Mouse (Mus musculus) neural tube, embryonic 11.5 days (tissue): ENCODE results near the gene Lipf. TPM values are rescaled to one million over a fixed set of nuclear protein-coding genes. Genes with fewer than 3 reads are reported as not detected.

Source experiments
- ATAC-seq: fragments of 200-750 bp; cut with Nextera tagmentation; 2 replicates; pipeline ENCODE4 v1.8.0; 2017; ENCODE audit warnings: moderate number of reproducible peaks, mild to moderate bottlenecking, moderate TSS enrichment, moderate library complexity; ENCODE audit not compliant: insufficient read depth, low FRiP score, low TSS enrichment
- DNase-seq: peaks from one replicate; pipeline ENCODE4 v3.0.0-alpha.2; 2015; ENCODE audit warnings: low spot score
- H3K27ac ChIP-seq: fragments of 300-500 bp; sonication (generic); 2 replicates; pipeline ENCODE4 v1.5.1; 2014; ENCODE audit warnings: low read depth, mild to moderate bottlenecking, low read length
- H3K27me3 ChIP-seq: fragments of 300-500 bp; sonication (generic); 2 replicates; pipeline ENCODE4 v1.6.1; 2014; ENCODE audit warnings: mild to moderate bottlenecking, low read length, mixed read lengths; ENCODE audit not compliant: control insufficient read depth, insufficient read depth
- H3K36me3 ChIP-seq: fragments of 300-500 bp; sonication (generic); 2 replicates; pipeline ENCODE4 v1.6.1; 2014; ENCODE audit warnings: mild to moderate bottlenecking, low read length, moderate library complexity, mixed read lengths; ENCODE audit not compliant: control insufficient read depth, insufficient read depth
- H3K4me1 ChIP-seq: fragments of 300-500 bp; sonication (generic); 2 replicates; pipeline ENCODE4 v1.6.1; 2014; ENCODE audit warnings: low read length, mixed read lengths; ENCODE audit not compliant: control insufficient read depth, insufficient read depth
- H3K4me2 ChIP-seq: fragments of 300-500 bp; sonication (generic); 2 replicates; pipeline ENCODE4 v1.6.1; 2014; ENCODE audit warnings: low read depth, mild to moderate bottlenecking, moderate library complexity
- H3K4me3 ChIP-seq: fragments of 300-500 bp; sonication (generic); 2 replicates; pipeline ENCODE4 v1.5.1; 2014; ENCODE audit warnings: low read depth, low read length
- H3K9ac ChIP-seq: fragments of 300-500 bp; sonication (generic); 2 replicates; pipeline ENCODE4 v1.6.1; 2014; ENCODE audit warnings: mild to moderate bottlenecking, low read length
- H3K9me3 ChIP-seq: fragments of 300-500 bp; sonication (generic); 2 replicates; pipeline ENCODE4 v1.6.1; 2016; ENCODE audit warnings: low read length; ENCODE audit not compliant: control insufficient read depth
- WGBS: fragments of 180-500 bp; shearing (Covaris S2); extraction: QIAGEN DNeasy Blood & Tissue Kit; methylation state at CpG from one replicate; pipeline ENCODE4 v1.1.7; 2014; 5-methylcytosine and 5-hydroxymethylcytosine counted together
- polyA plus RNA-seq: library from polyadenylated mRNA; unstranded; fragments of >200 nt; fragmentation: Nextera tagmentation; extraction: Ambion mirVana; gene quantifications from 2 replicates; pipeline ENCODE4 v1.2.1, GENCODE M21; 2014

Gene Lipf
- polyA plus RNA-seq: not detected in 2 replicates

- no peaks in the 10 kb centered on the region for H3K9me3 ChIP-seq
- H3K27me3 ChIP-seq: no peaks in the 10 kb centered on the region
- DNase-seq (no peak), ATAC-seq (no peak)
- no peak within 1 kb of the TSS for H3K4me3 ChIP-seq
- no peaks in the 10 kb centered on the region for H3K36me3 ChIP-seq
- H3K4me2 ChIP-seq: no peak within 1 kb of the TSS
- no peaks in the 10 kb centered on the region for H3K4me1 ChIP-seq
- H3K9ac ChIP-seq: no peak within 1 kb of the TSS
- H3K27ac ChIP-seq: no peak within 1 kb of the TSS
These were observed at the start of gene Lipf for GRCm38 (mm10) chr19:33960887-33961286. Gene Lipf (plus strand): TSS chr19:33961187.

DNA sequence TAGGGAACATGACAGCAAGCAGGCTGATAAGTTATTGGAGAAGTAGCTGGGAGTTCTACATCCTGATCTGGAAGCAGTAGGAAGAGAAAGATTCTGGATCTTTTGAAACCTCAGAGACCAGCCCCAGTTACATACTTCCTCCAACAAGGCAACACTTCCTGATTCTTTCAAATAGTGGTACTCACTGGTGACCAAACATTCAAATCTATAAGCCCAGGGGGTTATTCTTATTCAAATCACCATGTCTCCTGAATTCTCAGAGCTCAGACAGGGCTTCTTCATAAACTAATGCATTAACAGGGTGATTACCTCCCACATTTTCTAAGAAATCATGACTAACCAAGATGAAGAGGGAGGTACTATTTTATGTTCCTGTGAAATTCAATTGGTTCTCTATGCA, 36.9 kb upstream of the Lipf start:
- no peak for DNase-seq
- no peaks in the 10 kb centered on the region for H3K4me1 ChIP-seq

GRCm38 (mm10) chr19:33979007-33979406, 18.0 kb downstream of the Lipf start:
- Histone ChIP-seq H3K9me3 (no peaks in the 10 kb centered on the region), H3K4me3 (no peak overlapping the region), H3K4me2 (no peak overlapping the region), H3K27ac (no peak overlapping the region), H3K4me1 (no peaks in the 10 kb centered on the region), H3K9ac (no peak overlapping the region), H3K27me3 (no peaks in the 10 kb centered on the region), H3K36me3 (no peaks in the 10 kb centered on the region)
- 44% methylated on average over 3 of the region's 3 CpGs for WGBS
- no peak for DNase-seq
- ATAC-seq: no peak

More for the DNA sequence above, 36.9 kb upstream of the Lipf start:
- Histone ChIP-seq H3K9me3 (no peaks in the 10 kb centered on the region), H3K4me3 (no peak overlapping the region), H3K27me3 (no peaks in the 10 kb centered on the region), H3K36me3 (no peaks in the 10 kb centered on the region), H3K27ac (no peak overlapping the region), H3K4me2 (no peak overlapping the region), H3K9ac (no peak overlapping the region)
- no peak for ATAC-seq

DNA sequence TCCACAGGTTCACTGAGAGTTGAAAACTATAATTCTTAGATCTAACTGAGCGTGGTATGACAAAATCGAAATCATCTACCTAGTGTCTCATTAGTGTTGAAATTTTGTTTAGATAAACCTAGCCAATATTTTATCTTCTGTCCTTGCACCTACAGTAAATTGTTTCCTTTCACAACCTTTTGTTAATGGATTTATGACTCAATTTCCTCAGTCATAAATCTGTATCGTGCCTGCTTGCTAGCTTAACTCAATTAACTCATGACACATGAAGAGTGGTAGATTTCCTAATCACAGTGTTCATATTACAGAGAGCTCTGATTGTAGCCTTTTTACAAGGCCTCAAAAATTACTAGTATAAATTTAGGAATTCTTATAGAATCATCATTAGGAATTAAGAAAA, 22.1 kb downstream of the Lipf start:
- no peaks in the 10 kb centered on the region for H3K27me3 ChIP-seq
- ATAC-seq (no peak), DNase-seq (no peak)
- no peak overlapping the region for H3K9ac ChIP-seq
- no peak overlapping the region for H3K27ac ChIP-seq
- 86% methylated on average over 3 of the region's 3 CpGs for WGBS
- no peaks in the 10 kb centered on the region for H3K4me1 ChIP-seq
- H3K36me3 ChIP-seq: no peaks in the 10 kb centered on the region
- H3K9me3 ChIP-seq: no peaks in the 10 kb centered on the region
- H3K4me3 ChIP-seq: no peak overlapping the region
- no peak overlapping the region for H3K4me2 ChIP-seq

- no peaks in the 10 kb centered on the region for H3K36me3 ChIP-seq
- ATAC-seq (no peak), DNase-seq (no peak)
- no peaks in the 10 kb centered on the region for H3K27me3 ChIP-seq
- no peaks in the 10 kb centered on the region for H3K9me3 ChIP-seq
- 89% methylated on average over 6 of the region's 6 CpGs for WGBS
- no peaks in the 10 kb centered on the region for H3K4me1 ChIP-seq
- H3K27ac ChIP-seq: no peak within 1 kb of the TSS
- H3K4me3 ChIP-seq: no peak within 1 kb of the TSS
- H3K4me2 ChIP-seq: no peak within 1 kb of the TSS
- no peak within 1 kb of the TSS for H3K9ac ChIP-seq
These were observed 47.0 kb downstream of the Lipf start, which contains the start of gene Lipk for GRCm38 (mm10) chr19:34008002-34008401. Gene Lipk (plus strand): TSS chr19:34008290.

- WGBS: 90% methylated on average over 11 of the region's 11 CpGs
These were observed 60.6 kb downstream of the Lipf start for GRCm38 (mm10) chr19:34021440-34022172.

DNA sequence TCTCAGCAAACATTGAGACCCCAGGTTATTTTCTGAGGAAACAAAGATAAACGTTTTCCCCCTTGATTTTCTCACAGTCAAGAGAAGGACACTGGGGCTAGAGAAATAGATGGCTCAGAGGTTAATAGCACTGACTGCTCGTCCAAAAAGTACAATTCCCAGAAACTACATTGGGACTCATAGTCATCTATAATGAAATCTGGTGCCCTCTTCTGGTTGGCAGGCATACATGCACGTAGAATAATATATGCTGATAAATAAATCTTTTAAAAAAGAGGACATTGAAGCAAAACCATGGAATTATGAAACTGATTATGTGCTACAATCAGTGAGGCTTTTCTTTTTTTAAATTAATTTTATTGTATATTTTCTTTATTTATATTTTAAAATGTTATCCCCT, 61.8 kb downstream of the Lipf start:
- H3K4me2 ChIP-seq: no peak overlapping the region
- 51% methylated on average over 3 of the region's 3 CpGs for WGBS
- no peak overlapping the region for H3K4me3 ChIP-seq
- H3K4me1 ChIP-seq: no peaks in the 10 kb centered on the region
- no peak overlapping the region for H3K9ac ChIP-seq
- DNase-seq (no peak), ATAC-seq (no peak)
- no peaks in the 10 kb centered on the region for H3K9me3 ChIP-seq
- H3K27ac ChIP-seq: no peak overlapping the region
- H3K27me3 ChIP-seq: no peaks in the 10 kb centered on the region
- H3K36me3 ChIP-seq: no peaks in the 10 kb centered on the region

More at GRCm38 (mm10) chr19:34021440-34022172, 60.6 kb downstream of the Lipf start:
- DNase-seq (no peak), ATAC-seq (no peak)
- H3K4me3 ChIP-seq: no peak overlapping the region
- no peaks in the 10 kb centered on the region for H3K27me3 ChIP-seq
- H3K27ac ChIP-seq: no peak overlapping the region
- no peaks in the 10 kb centered on the region for H3K36me3 ChIP-seq
- H3K4me1 ChIP-seq: no peaks in the 10 kb centered on the region
- no peak overlapping the region for H3K4me2 ChIP-seq
- H3K9me3 ChIP-seq: no peaks in the 10 kb centered on the region
- H3K9ac ChIP-seq: no peak overlapping the region

Other genes starting within 250 kb of the Lipf start
- 0.34 and 0.49 TPM in 2 replicates for gene Lipo2, start 209.8 kb upstream of the Lipf start, polyA plus RNA-seq
- 14.4 and 14.9 TPM in 2 replicates for gene Lipo3, start 199.2 kb upstream of the Lipf start, polyA plus RNA-seq
- gene Lipo1, start 173.7 kb upstream of the Lipf start, polyA plus RNA-seq: not detected in 2 replicates
- not detected in 2 replicates for gene Lipk, start 47.1 kb downstream of the Lipf start, polyA plus RNA-seq
- gene Lipn, start 106.2 kb downstream of the Lipf start, polyA plus RNA-seq: not detected in 2 replicates
- gene Lipm, start 139.7 kb downstream of the Lipf start, polyA plus RNA-seq: not detected in 2 replicates
- gene Ankrd22, start 204.9 kb downstream of the Lipf start, polyA plus RNA-seq: 0.13 TPM in 1 of 2 replicates, not detected in the other
- 3.6 and 4.0 TPM in 2 replicates for gene Stambpl1, start 231.0 kb downstream of the Lipf start, polyA plus RNA-seq